Mouse (Mus musculus) bone marrow macrophage, adult 2 months (primary cell): Measurements from ENCODE around the gene Ptch2. TPM values are rescaled to one million over a fixed set of nuclear protein-coding genes. Genes with fewer than 3 reads are reported as not detected.

Experiments used
- H3K27ac ChIP-seq: 2 replicates; pipeline ENCODE4 v1.5.1; 2012; ENCODE audit warnings: low read depth, low read length; ENCODE audit not compliant: insufficient read depth
- H3K4me1 ChIP-seq: 2 replicates; pipeline ENCODE4 v1.6.1; 2012; ENCODE audit warnings: low read length; ENCODE audit not compliant: control insufficient read depth, insufficient read depth
- H3K4me3 ChIP-seq: 2 replicates; pipeline ENCODE4 v1.5.1; 2012; ENCODE audit warnings: mild to moderate bottlenecking, low read length, moderate library complexity; ENCODE audit not compliant: insufficient read depth
- CTCF ChIP-seq: IDR thresholded peaks from 2 replicates; pipeline ENCODE4 v1.5.1; 2012; ENCODE audit warnings: low read depth, mild to moderate bottlenecking, low read length, moderate library complexity
- POLR2A ChIP-seq: IDR thresholded peaks from 2 replicates; pipeline ENCODE4 v1.6.1; 2012; ENCODE audit warnings: mild to moderate bottlenecking, low read depth, low read length, borderline replicate concordance
- polyA plus RNA-seq: library from polyadenylated mRNA; stranded (reverse); fragments of >200 nt; gene quantifications from 2 replicates; pipeline ENCODE4 v1.2.4, GENCODE M21; 2012; ENCODE audit not compliant: missing spikeins, insufficient read depth, insufficient read length

Gene Ptch2
- polyA plus RNA-seq, 1 experiment: not detected

GRCm38 (mm10) chr4:117125910-117126674 is 30.2 kb downstream of the Ptch2 start:
- no peak for TF ChIP-seq POLR2A
- no peak for TF ChIP-seq CTCF
- peak overlapping the region; percentile 93 for H3K27ac ChIP-seq
- H3K4me3 ChIP-seq: peak overlapping the region; percentile 23
- H3K4me1 ChIP-seq: peaks cover 44% of the 10 kb centered on the region

GRCm38 (mm10) chr4:117126675-117127290 is 30.9 kb downstream of the Ptch2 start, which contains the start of gene Tctex1d4:
Gene Tctex1d4, plus strand, starts transcription at chr4:117126794.
- Histone ChIP-seq H3K27ac (peak within 1 kb of the TSS; percentile 93), H3K4me3 (peak within 1 kb of the TSS; percentile 23), H3K4me1 (peaks cover 40% of the 10 kb centered on the region)
- no peak for TF ChIP-seq CTCF
- peak; percentile 32; the same call in 1 of the 2 replicates for TF ChIP-seq POLR2A

GRCm38 (mm10) chr4:117127991-117128686 is 32.3 kb downstream of the Ptch2 start:
- Histone ChIP-seq H3K4me1 (peaks cover 36% of the 10 kb centered on the region), H3K27ac (no peak overlapping the region), H3K4me3 (no peak overlapping the region)
- TF ChIP-seq CTCF: no peak
- TF ChIP-seq POLR2A: no peak

GRCm38 (mm10) chr4:117130790-117131189 is 34.9 kb downstream of the Ptch2 start:
- Histone ChIP-seq H3K27ac (no peak overlapping the region), H3K4me3 (no peak overlapping the region), H3K4me1 (peaks cover 35% of the 10 kb centered on the region)
- TF ChIP-seq CTCF (no peak), POLR2A (no peak)

GRCm38 (mm10) chr4:117131198-117131597 is 35.3 kb downstream of the Ptch2 start:
- Histone ChIP-seq H3K4me3 (no peak overlapping the region), H3K4me1 (peaks cover 37% of the 10 kb centered on the region), H3K27ac (no peak overlapping the region)
- no peak for TF ChIP-seq CTCF
- TF ChIP-seq POLR2A: no peak

GRCm38 (mm10) chr4:117131890-117132793 is 36.3 kb downstream of the Ptch2 start:
- H3K27ac ChIP-seq: no peak overlapping the region
- 0 out of 2 replicates have a peak overlapping the region, but pooled peaks have one; percentile 71 for H3K4me3 ChIP-seq
- TF ChIP-seq CTCF: no peak
- no peak for TF ChIP-seq POLR2A
- H3K4me1 ChIP-seq: peaks cover 35% of the 10 kb centered on the region

GRCm38 (mm10) chr4:117132794-117133143 is 36.9 kb downstream of the Ptch2 start:
- no peak overlapping the region for H3K27ac ChIP-seq
- H3K4me1 ChIP-seq: peaks cover 29% of the 10 kb centered on the region
- peak overlapping the region; percentile 71; the same call in 1 of the 2 replicates for H3K4me3 ChIP-seq
- no peak for TF ChIP-seq CTCF
- TF ChIP-seq POLR2A: no peak

GRCm38 (mm10) chr4:117133366-117133796 is 37.5 kb downstream of the Ptch2 start:
- Histone ChIP-seq H3K4me1 (peaks cover 29% of the 10 kb centered on the region), H3K4me3 (peak overlapping the region; percentile 71), H3K27ac (no peak overlapping the region)
- TF ChIP-seq CTCF (no peak), POLR2A (no peak)

- Histone ChIP-seq H3K4me3 (peak within 1 kb of the TSS; percentile 71), H3K27ac (no peak within 1 kb of the TSS), H3K4me1 (peaks cover 29% of the 10 kb centered on the region)
- TF ChIP-seq POLR2A: no peak
These were observed 38.1 kb downstream of the Ptch2 start, which contains the start of gene Plk3 for GRCm38 (mm10) chr4:117133817-117134600. Gene Plk3, minus strand, starts transcription at chr4:117133963.
